Mouse (Mus musculus): Measurements from ENCODE around the gene Pibf1.

The Pibf1 gene

DNA sequence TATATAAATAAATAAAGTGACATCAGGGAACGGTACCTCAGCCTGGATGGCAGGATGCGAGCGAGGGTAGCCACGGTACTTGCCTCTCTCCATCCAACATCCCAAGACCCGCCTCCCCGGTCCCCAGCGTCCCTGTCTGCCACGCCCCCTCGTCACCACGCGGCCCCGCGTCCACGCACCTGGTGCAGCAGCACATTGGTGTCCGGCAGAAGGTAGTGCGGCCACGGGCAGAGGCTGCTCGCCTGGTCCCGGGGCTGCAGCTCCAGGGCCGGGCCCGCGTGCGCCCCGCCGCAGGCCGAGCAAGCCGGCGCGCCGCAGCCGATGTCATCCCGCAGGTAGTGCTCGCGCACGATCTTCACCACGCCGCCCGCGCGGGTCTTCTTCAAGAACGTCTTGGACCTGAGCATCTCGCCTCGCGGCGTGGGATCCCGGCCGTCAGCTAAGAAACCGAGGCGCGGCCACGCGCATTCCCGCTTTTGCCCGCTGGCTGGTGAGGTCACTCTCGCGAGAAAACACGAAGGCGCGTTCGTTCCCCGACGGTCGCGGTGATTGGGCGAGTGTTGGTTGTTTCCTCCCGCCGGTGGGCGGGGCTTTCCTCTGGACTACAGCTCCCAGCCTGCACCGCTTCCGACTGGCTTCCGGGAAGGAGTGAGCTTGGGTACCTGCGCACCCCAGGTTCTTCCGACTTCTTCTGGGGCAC is at the start of gene Pibf1, which contains the start of gene Dis3:
Gene Pibf1 (plus strand): TSS at position 158 of the 700 bp plus-strand sequence.
Gene Dis3 (minus strand): TSS at position 504 of the 700 bp plus-strand sequence.
- DNase-seq = peak; percentile 99

GRCm38 (mm10) chr14:99058959-99059586 is 40.2 kb upstream of the Pibf1 start:
- peak; percentile 27 for DNase-seq

DNA sequence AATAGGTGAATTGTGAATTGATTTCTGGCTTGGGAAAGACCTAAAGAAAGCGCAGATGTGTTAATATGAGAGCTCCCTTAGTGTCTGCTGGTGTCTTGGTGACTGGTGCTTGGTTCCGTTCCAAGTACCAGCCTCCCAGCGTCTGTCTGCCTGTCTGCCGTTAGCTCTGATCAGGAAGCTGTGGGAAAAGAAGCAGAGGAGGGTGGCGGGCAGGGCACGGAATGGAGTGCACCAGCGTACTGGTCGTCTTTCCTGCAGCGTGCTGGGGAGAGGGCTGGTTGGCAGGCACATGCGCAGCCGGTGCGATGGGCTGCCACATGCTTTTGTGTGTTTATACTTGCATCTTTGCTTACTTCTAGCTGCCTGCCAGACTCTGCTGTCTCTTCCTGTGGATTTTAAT is 38.6 kb upstream of the Pibf1 start:
- DNase-seq = no peak

DNA sequence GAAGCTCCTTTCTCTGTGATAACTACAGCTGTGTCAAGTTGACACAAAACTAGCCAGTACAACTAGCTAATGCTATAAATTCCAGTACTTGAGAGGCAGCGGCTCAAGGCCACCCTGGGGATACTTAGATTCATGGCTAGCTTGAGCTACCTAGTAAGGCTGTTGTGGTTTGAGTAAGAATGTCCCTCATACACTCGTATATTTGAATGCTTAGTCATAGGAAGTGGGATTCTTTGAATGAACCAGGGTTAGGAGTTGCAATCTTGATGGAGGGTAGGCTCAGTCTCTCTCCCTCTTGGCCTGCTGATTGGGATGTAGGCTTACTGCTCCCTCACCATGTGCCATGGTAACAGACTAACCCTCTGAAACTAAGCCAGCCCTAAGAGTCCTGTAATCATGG is 36.1 kb upstream of the Pibf1 start:
- DNase-seq = no peak

DNA sequence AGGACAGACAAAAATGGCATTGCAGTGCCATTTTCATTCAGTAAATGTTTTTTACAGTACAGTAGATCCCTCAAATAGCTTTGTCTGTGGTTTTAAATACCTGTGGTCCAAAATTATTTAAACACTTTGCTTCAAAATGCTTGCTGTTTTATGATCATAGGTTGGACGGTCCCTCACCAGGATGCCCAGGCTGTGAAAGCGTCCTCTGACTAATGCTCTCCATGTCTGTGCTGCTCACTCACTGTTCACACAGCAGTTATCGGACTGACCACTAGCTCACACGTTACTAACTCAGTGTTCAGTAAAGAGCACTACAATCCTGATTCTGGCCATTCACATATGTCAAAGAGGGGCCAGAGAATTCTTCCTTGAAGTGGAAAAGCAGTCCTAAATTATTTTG is 28.1 kb upstream of the Pibf1 start:
- DNase-seq = no peak

GRCm38 (mm10) chr14:99088947-99089346 is 10.3 kb upstream of the Pibf1 start:
- no peak for DNase-seq

GRCm38 (mm10) chr14:99099967-99100587 is 853 bp downstream of the Pibf1 start:
- DNase-seq = no peak

DNA sequence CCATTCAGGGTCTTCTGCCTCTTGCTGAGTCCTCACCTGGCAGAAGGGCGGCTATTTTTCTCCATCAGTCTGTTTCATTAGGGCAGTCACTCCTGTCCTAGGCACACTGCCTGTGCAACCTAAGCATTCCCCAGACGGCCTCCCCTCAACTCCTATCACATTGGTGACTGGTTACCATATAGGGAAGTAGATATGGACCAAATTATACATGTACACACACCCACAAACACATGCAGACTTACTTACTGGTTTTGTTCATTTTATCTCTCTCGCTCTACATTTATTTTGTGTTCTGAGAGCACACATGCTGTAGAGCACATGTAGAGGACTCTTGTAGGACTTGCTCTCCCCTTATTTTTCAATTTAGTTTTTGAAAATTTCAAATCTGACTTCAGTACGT is 3.8 kb downstream of the Pibf1 start:
- DNase-seq = no peak

DNA sequence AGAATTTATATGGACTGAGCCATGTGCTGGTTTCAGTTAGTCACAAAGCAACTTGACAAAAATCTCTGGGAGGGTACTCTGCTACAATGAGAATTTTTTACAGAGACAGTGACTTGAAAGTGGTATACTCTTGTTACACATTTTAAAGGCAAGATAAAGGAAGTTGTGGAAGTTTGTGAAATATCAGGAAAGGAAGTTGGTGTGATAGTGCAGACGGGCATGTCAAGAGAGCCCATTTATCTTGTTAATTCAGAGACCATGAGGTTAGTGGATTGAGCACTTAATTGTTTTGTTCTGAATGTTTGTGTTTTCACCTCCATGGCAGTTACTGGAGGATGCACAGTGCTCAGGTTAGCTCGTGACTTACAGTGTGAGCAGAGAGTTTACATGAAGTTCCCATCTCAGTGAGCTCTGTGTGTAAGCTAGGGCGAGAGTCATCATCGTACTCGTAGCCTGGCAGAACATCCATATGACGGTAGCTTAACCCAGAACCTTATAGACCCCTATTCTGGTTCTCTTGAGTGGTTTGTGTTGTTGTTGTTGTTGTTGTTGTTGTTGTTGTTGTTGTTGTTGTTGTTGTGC is 5.4 kb downstream of the Pibf1 start:
- DNase-seq = no peak

DNA sequence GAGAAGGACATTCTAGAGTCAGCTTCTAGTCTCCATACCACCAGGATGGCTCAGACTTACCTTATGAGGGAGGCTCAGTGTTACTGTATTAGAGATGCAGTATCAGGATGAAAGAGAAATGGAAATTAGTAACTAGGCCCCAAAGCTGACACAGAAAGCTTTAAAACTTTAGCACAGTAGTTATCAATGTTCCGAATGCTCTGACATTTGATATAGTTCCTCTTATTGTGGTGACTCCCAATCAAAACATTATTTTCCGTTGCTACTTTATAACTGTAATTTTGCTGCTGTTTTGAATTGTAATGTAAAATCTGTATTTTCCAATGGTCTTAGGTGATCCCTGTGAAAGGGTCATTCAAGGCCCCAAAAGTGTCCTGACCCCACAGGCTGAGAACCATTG is 7.4 kb downstream of the Pibf1 start:
- DNase-seq = no peak

GRCm38 (mm10) chr14:99107631-99108187 is 8.5 kb downstream of the Pibf1 start:
- no peak for DNase-seq

GRCm38 (mm10) chr14:99108762-99109161 is 9.5 kb downstream of the Pibf1 start:
- DNase-seq = no peak

GRCm38 (mm10) chr14:99117576-99117975 is 18.4 kb downstream of the Pibf1 start:
- no peak for DNase-seq

DNA sequence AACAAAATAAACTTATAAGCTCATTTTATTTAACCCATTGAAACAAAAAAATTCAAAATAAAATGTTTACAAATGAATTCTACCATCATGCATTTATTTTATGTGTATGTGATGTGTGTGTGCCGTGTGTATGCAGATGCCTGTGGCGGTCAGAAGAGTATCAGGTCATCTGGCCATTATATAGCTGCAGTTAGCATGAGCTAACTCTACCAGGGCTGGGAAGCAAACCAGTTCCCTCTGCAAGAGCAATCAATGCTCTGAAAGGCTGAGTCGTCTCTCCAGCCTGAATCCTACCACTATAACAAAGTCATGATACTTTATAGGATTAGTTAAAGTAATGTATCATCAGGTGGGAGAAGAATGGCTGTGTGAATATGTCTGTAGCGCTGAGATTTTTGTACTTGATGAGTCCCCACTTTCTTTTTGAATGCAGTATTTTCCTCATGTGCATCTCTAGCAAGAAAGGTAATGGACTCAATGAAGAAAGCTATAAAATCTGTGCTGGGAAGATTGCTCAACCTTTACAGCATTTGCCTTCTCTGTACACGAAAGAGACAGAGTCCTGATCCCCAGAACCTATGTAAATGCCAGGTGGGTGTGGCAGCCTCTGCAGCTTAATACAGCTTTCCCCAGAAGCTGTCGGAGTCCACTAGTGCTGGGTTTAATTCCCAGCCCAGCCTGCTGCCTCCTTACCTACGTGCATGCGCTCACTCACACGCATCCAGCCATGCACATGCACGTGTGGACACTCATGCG is 22.5 kb downstream of the Pibf1 start:
- DNase-seq = no peak

GRCm38 (mm10) chr14:99124076-99124475 is 24.9 kb downstream of the Pibf1 start:
- DNase-seq = no peak

DNA sequence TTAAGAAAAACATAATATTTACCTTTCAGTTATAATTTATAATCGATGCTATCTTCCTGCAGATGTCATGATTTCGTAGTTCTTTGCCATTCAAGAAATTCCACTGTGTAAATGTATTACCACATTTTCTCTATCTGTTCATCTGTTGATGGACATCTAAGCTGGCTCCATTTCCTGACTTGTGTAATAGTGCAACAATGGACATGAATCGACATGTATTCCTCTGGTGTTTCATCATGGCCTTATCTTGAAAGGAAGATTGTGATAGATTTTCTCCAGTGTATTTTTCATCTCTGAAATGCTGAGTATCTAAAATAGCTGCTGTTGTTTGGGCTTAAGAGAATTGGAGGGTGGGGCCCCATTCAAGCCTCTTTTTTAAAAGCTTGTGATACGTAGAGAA is 27.5 kb downstream of the Pibf1 start:
- DNase-seq = no peak

DNA sequence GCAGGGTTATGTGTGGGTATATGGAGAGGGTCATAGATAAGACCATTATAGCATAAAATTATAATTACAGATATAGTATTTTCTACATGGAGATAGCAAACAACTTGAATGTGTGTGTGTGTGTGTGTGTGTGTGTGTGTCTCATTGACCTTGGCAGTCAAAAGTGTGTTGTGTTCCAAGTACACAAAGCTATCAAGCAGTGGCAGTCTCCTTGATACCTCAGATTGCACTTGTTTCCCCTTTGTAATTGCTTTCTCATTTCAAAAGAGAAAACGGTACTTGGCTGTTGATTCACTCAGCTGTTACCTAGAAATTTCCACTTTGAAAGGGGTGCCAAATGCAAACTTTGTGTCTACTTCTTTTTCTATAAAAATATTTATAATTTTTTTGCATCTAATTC is 28.3 kb downstream of the Pibf1 start:
- DNase-seq = no peak

DNA sequence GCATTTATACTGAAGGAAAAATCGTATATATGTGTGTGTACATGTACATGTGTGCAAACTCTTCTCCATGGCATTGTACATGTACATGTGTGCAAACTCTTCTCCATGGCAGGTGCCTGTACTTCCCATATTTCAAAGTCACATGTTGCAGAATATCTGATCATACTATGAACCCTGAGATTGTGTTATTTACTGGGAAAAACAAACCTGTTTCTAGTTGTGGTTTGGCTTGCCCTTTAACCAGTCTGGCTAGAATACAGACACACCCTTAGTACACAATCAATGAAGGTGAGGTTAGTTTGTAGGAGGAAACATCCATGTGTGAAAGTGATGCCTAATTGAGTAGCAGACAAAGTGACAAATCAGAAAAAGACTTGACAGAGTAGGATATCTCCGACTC is 29.8 kb downstream of the Pibf1 start:
- no peak for DNase-seq

DNA sequence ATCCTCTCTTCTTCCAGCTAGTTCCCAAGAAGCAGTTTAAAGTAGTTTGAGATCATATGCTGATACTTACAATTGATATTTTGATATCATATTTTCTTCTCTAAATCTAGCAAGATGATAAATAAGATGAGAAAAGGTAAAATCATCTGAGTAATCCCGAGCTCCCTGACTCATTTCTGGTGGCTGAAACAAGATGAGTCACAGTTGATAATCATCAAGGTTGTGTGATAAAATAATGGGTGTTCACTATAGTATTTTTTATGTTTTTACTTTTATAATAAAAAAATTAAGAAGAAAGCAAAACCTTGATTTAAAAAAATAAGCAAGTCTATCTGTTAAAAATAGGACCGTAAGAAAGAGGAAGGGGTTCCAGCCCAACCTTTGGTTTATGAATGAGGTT is 34.8 kb downstream of the Pibf1 start:
- DNase-seq = no peak

DNA sequence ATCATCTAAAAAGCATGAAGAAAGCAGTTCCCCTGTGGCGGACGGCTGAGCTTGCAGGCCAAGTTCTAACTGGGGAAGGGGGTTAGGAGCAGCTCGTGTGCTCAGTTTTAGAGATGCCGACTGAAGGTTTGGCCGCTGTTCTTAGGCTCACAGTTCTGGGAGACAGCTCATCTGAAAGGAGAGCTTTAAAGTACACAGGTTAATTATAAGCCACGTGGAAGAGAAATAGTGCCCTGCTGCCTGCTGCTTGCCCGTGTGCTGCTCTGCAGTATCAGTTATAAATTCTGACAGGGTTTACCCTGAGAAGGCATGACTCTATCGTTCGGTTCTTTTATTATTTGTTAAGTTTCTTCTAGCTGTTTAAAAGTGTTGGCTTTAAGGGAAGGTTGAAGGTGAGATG is 36.5 kb downstream of the Pibf1 start:
- no peak for DNase-seq

GRCm38 (mm10) chr14:99136297-99136696 is 37.1 kb downstream of the Pibf1 start:
- no peak for DNase-seq

GRCm38 (mm10) chr14:99140036-99140435 is 40.8 kb downstream of the Pibf1 start:
- DNase-seq = peak; percentile 11
